Mouse (Mus musculus) heart, embryonic 13.5 days (tissue): ENCODE data around the gene Cela3b. TPM values are rescaled to one million over a fixed set of nuclear protein-coding genes. Genes with fewer than 3 reads are reported as not detected.

Source experiments
- ATAC-seq: fragments of 200-750 bp; cut with Nextera tagmentation; 2 replicates; pipeline ENCODE4 v1.8.0; 2017; ENCODE audit warnings: moderate TSS enrichment; ENCODE audit not compliant: insufficient number of reproducible peaks, low FRiP score, low TSS enrichment; ENCODE audit errors: extremely low read depth
- H3K27ac ChIP-seq: fragments of 300-500 bp; sonication (generic); replicated peaks from 2 replicates; pipeline ENCODE4 v1.5.1; 2015; ENCODE audit warnings: moderate library complexity, mild to moderate bottlenecking, inconsistent platforms
- H3K27me3 ChIP-seq: fragments of 300-500 bp; sonication (generic); replicated peaks from 2 replicates; pipeline ENCODE4 v1.6.1; 2015; ENCODE audit warnings: mild to moderate bottlenecking, inconsistent platforms
- H3K36me3 ChIP-seq: fragments of 300-500 bp; sonication (generic); 2 replicates; pipeline ENCODE4 v1.6.1; 2015; ENCODE audit warnings: mild to moderate bottlenecking, inconsistent platforms
- H3K4me1 ChIP-seq: fragments of 300-500 bp; sonication (generic); 2 replicates; pipeline ENCODE4 v1.6.1; 2015; ENCODE audit warnings: inconsistent platforms
- H3K4me2 ChIP-seq: fragments of 300-500 bp; sonication (generic); 2 replicates; pipeline ENCODE4 v1.6.1; 2015; ENCODE audit warnings: inconsistent platforms, mild to moderate bottlenecking, moderate library complexity
- H3K4me3 ChIP-seq: fragments of 300-500 bp; sonication (generic); 2 replicates; pipeline ENCODE4 v1.5.1; 2015; ENCODE audit warnings: moderate library complexity, mild to moderate bottlenecking, inconsistent platforms
- H3K9ac ChIP-seq: fragments of 300-500 bp; sonication (generic); 2 replicates; pipeline ENCODE4 v1.6.1; 2015; ENCODE audit warnings: inconsistent platforms, mild to moderate bottlenecking, moderate library complexity
- H3K9me3 ChIP-seq: fragments of 300-500 bp; sonication (generic); 2 replicates; pipeline ENCODE4 v1.6.1; 2016; ENCODE audit warnings: inconsistent platforms
- WGBS: fragments of 180-500 bp; shearing (Covaris S2); methylation state at CpG from one replicate; pipeline ENCODE4 v1.1.7; 2015; ENCODE audit warnings: mixed read lengths; 5-methylcytosine and 5-hydroxymethylcytosine counted together
- polyA plus RNA-seq: library from polyadenylated mRNA; unstranded; fragments of >200 nt; fragmentation: Nextera tagmentation; extraction: Ambion mirVana; gene quantifications from 2 replicates; pipeline ENCODE4 v1.2.1, GENCODE M21; 2015

Cela3b gene
- polyA plus RNA-seq, 1 experiment from 2014 or later: not detected

DNA sequence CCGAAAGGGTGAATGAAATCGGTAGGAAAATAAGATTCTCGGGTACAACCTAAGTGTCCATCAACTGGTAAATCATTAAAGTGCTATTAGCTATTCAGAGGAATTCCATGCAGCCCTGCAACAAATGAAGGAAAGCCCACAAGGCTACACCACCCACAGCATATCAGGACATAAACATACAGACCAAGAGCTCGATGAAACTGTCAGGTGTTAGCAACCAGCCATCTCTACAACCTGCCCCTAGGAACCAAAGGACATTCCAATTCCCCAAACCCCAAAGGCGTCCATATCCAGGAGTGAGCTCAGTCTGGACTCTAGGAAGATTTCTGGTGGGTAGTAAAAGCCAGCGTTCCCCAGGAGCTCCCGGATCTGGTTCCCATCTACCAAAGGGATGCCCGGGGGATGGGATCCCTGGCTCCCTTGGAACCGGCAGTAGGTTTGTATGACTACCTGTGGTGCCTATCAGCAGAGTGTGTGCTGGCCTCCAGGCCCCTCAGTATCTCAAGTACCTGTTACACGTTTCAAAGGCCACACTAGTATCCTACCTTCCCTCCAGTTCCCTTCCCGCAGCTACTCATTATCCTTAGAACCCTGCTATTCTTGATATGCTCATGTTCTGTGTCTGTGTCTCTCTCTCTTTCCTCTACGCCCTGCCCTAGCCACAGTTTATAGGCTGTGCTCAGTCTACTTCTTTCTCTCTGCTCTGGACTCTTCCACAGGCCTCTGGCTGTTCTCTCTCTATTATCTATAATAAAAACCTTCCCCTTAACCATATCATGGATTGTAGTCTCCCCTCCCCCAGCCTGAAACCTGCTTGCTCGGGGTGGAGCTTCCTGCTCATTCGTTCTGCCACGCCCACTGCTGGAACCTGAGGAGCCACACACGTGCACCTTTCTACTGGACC, 49.4 kb downstream of the Cela3b start:
- no peak overlapping the region for H3K27ac ChIP-seq
- peak overlapping the region; percentile 53 for H3K4me2 ChIP-seq
- WGBS: 29% methylated on average over 15 of the region's 16 CpGs
- H3K4me3 ChIP-seq: peak overlapping the region; percentile 16
- H3K9me3 ChIP-seq: no peaks in the 10 kb centered on the region
- no peaks in the 10 kb centered on the region for H3K36me3 ChIP-seq
- H3K4me1 ChIP-seq: peaks cover 16% of the 10 kb centered on the region
- peak overlapping the region; percentile 33 for H3K9ac ChIP-seq
- no peaks in the 10 kb centered on the region for H3K27me3 ChIP-seq
- ATAC-seq: no peak

- no peaks in the 10 kb centered on the region for H3K27me3 ChIP-seq
- no peak overlapping the region for H3K4me2 ChIP-seq
- 88% methylated on average over 10 of the region's 10 CpGs for WGBS
- H3K36me3 ChIP-seq: no peaks in the 10 kb centered on the region
- H3K4me3 ChIP-seq: no peak overlapping the region
- ATAC-seq: no peak
- no peak overlapping the region for H3K27ac ChIP-seq
- H3K9ac ChIP-seq: no peak overlapping the region
- H3K4me1 ChIP-seq: peaks cover 25% of the 10 kb centered on the region
- H3K9me3 ChIP-seq: no peaks in the 10 kb centered on the region
Measured at GRCm38 (mm10) chr4:137379713-137380255, 50.6 kb downstream of the Cela3b start.

DNA sequence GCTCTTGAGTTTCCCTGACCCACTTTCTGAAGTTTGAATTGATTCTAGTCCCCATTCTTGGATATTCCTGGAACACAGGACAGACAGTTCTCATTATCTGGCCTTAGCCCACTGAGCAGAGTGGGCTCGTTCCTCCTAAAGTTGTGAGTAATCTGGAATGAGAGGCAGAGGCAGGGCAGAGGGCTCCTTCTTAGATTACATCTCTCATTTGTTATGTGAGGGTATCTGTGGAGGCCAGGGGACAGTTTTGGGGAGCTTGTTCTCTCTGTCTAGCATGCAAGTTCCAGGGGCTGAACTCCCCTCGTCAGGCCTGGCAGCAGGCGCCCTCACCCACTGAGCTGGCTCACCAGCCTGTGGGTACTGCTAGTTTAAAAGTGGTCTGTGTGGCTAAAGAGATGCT, 51.3 kb downstream of the Cela3b start:
- H3K27me3 ChIP-seq: no peaks in the 10 kb centered on the region
- H3K36me3 ChIP-seq: no peaks in the 10 kb centered on the region
- H3K4me2 ChIP-seq: no peak overlapping the region
- H3K27ac ChIP-seq: no peak overlapping the region
- 79% methylated on average over 3 of the region's 3 CpGs for WGBS
- no peak for ATAC-seq
- no peaks in the 10 kb centered on the region for H3K9me3 ChIP-seq
- H3K4me3 ChIP-seq: no peak overlapping the region
- H3K4me1 ChIP-seq: peaks cover 26% of the 10 kb centered on the region
- H3K9ac ChIP-seq: no peak overlapping the region

DNA sequence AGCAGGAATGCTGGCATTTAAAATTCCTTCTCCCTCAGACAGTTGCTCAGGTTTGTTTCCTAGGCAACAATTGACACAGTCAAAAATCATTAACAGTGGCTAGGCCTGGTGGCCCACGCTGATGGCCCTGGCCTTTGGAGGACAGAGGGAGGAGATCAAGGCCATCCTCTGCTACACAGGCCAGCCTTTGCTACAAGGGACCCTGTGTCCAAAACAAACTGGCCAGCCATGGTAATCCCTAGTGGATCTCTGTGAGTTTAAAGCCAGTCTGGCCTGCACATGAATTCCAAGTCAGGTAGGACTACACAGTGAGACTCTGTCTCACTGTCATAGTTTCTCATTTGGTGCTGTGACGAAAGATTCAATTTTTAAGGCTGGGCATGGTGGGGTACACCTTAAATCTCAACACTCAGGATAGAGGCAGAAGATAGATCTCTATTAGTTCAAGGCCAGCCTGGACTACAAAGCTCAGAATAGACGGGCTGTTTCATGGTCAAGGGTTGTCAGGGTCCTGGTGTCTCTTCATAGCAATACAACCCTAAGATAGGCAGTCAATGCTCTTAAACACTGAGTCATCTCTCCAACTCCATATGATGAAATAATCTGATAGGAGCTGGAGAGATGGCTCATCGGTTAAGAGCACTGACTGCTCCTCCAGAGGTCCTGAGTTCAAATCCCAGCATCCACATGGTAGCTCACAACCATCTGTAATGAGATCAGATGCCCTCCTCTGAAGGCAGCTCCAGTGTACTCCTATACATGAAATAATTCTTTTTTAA, 52.6 kb downstream of the Cela3b start:
- Histone ChIP-seq H3K36me3 (no peaks in the 10 kb centered on the region), H3K27me3 (no peaks in the 10 kb centered on the region), H3K4me1 (peaks cover 30% of the 10 kb centered on the region), H3K9ac (no peak overlapping the region), H3K27ac (no peak overlapping the region), H3K4me2 (no peak overlapping the region), H3K9me3 (no peaks in the 10 kb centered on the region), H3K4me3 (no peak overlapping the region)
- ATAC-seq: no peak
- 74% methylated on average over 4 of the region's 4 CpGs for WGBS

DNA sequence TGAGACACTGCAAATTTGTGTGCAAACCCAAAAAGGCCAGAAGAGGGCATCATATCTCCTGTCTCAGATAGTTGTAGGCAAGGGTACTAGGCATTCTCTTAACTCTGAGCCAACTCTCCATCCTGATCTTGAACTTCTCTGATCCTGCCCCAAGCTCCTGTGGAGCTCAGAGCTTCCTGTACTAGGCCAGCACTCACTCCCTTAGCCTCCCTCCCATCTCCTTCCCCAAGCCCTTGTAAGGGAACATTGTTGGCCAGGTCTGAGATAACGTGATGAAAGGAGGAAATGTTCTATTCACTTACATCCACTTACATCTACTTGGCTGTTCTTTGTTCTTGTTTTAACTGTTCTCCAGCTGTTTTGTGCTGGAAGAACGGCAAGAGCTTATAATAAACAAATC, 53.6 kb downstream of the Cela3b start:
- Histone ChIP-seq H3K36me3 (no peaks in the 10 kb centered on the region), H3K4me2 (no peak overlapping the region), H3K27ac (no peak overlapping the region), H3K27me3 (no peaks in the 10 kb centered on the region), H3K4me3 (no peak overlapping the region), H3K9ac (no peak overlapping the region), H3K9me3 (no peaks in the 10 kb centered on the region), H3K4me1 (peaks cover 36% of the 10 kb centered on the region)
- ATAC-seq: no peak
- 53% methylated on average over 2 of the region's 2 CpGs for WGBS

DNA sequence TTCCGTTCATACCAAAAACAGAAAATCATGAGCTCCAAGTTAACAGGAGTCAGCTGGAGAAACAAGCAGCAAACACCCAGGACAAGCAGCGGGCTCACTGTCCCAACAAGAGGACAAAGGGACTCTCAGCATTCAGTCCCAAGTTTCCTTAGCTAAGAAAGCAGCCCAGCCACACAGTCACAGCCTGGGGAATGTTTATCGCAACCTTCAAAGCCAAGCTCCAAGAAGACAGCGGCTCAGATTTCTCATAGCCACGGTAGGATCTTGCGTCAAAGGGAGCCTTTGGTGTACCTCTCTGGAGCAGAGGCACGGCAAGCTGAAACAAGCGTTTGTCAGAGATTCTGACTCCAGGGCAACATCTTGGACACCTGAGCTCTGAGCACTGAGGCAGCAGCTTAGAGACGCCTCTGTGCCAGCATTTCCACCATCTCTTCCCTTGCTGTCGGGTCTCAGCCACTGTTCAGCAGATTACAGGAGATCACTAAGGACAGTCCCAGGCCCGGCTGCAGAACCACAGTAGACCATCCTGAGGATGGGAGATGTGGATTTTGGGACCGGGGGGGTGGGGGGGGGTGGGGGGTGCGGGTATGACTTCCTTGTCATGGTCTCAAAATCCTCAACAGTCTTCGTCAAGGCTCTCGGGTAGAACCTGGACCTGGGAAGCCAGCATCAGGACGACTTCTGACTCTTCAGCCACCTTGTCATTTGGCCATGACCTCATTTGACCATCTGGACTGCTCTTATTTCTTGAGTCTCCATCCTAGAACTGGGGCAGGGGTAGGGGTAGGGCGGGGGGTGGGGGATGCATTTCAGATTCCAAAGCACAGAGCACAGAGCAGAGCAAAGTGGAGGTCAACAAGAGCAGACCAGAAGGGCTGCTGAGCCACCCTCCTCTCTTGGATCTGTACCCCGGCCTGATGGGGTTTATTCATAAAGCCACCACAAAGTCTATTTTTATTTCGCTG, 54.7 kb downstream of the Cela3b start:
- no peak overlapping the region for H3K4me3 ChIP-seq
- H3K9ac ChIP-seq: peak overlapping the region; percentile 54
- H3K4me1 ChIP-seq: peaks cover 31% of the 10 kb centered on the region
- H3K9me3 ChIP-seq: no peaks in the 10 kb centered on the region
- 36% methylated on average over 19 of the region's 19 CpGs for WGBS
- no peaks in the 10 kb centered on the region for H3K36me3 ChIP-seq
- no peak for ATAC-seq
- H3K4me2 ChIP-seq: peak overlapping the region; percentile 47
- no peaks in the 10 kb centered on the region for H3K27me3 ChIP-seq
- H3K27ac ChIP-seq: peak overlapping the region; percentile 36; the same call in 1 of the 2 replicates

DNA sequence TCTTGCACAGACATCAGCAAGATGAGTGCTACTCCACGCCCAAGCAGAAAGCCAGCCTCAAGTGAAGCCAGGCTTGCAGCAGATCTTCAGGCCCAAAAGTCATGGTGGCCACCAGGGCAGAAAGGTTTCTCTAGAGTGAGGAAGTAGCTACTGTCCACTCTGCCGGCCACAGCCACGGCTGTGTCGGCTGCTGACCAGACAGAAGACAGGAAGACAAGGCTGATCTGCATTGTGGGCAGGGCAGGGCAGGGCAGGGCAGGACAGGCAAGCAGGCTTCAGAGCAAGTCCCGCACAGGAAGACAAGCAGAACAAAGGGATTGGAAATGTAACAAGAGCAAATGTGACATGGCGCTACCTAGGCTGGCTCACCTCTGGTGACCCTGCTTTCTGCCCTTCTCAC, 56.6 kb downstream of the Cela3b start:
- no peaks in the 10 kb centered on the region for H3K27me3 ChIP-seq
- H3K9me3 ChIP-seq: no peaks in the 10 kb centered on the region
- H3K27ac ChIP-seq: peak overlapping the region; percentile 13; the same call in 1 of the 2 replicates
- 50% methylated on average over 6 of the region's 6 CpGs for WGBS
- peaks cover 40% of the 10 kb centered on the region for H3K4me1 ChIP-seq
- ATAC-seq: no peak
- H3K4me2 ChIP-seq: no peak overlapping the region
- no peak overlapping the region for H3K9ac ChIP-seq
- no peaks in the 10 kb centered on the region for H3K36me3 ChIP-seq
- no peak overlapping the region for H3K4me3 ChIP-seq

- H3K4me2 ChIP-seq: no peak overlapping the region
- no peak overlapping the region for H3K4me3 ChIP-seq
- H3K27me3 ChIP-seq: no peaks in the 10 kb centered on the region
- 70% methylated on average over 16 of the region's 16 CpGs for WGBS
- H3K4me1 ChIP-seq: peaks cover 52% of the 10 kb centered on the region
- no peak overlapping the region for H3K9ac ChIP-seq
- no peak for ATAC-seq
- no peaks in the 10 kb centered on the region for H3K36me3 ChIP-seq
- H3K9me3 ChIP-seq: no peaks in the 10 kb centered on the region
- H3K27ac ChIP-seq: no peak overlapping the region
Measured at GRCm38 (mm10) chr4:137371596-137372523, 58.5 kb downstream of the Cela3b start.
